Mouse (Mus musculus) intestine, embryonic 15.5 days (tissue): ENCODE results near the gene Xylt1. TPM values are rescaled to one million over a fixed set of nuclear protein-coding genes. Genes with fewer than 3 reads are reported as not detected.

Source experiments
- ATAC-seq: fragments of 200-750 bp; cut with Nextera tagmentation; 2 replicates; pipeline ENCODE4 v1.8.0; 2017; ENCODE audit warnings: moderate TSS enrichment, moderate library complexity
- H3K27ac ChIP-seq: fragments of 300-500 bp; sonication (generic); 2 replicates; pipeline ENCODE4 v1.5.1; 2015; ENCODE audit warnings: mild to moderate bottlenecking, inconsistent platforms
- H3K27me3 ChIP-seq: fragments of 300-500 bp; sonication (generic); replicated peaks from 2 replicates; pipeline ENCODE4 v1.6.1; 2015; ENCODE audit warnings: inconsistent platforms
- H3K36me3 ChIP-seq: fragments of 300-500 bp; sonication (generic); 2 replicates; pipeline ENCODE4 v1.6.1; 2015; ENCODE audit warnings: inconsistent platforms
- H3K4me1 ChIP-seq: fragments of 300-500 bp; sonication (generic); replicated peaks from 2 replicates; pipeline ENCODE4 v1.6.1; 2015; ENCODE audit warnings: inconsistent platforms
- H3K4me2 ChIP-seq: fragments of 300-500 bp; sonication (generic); replicated peaks from 2 replicates; pipeline ENCODE4 v1.6.1; 2015; ENCODE audit warnings: mild to moderate bottlenecking, inconsistent platforms
- H3K4me3 ChIP-seq: fragments of 300-500 bp; sonication (generic); replicated peaks from 2 replicates; pipeline ENCODE4 v1.5.1; 2015; ENCODE audit warnings: inconsistent platforms
- H3K9ac ChIP-seq: fragments of 300-500 bp; sonication (generic); 2 replicates; pipeline ENCODE4 v1.6.1; 2015; ENCODE audit warnings: inconsistent platforms
- H3K9me3 ChIP-seq: fragments of 300-500 bp; sonication (generic); 2 replicates; pipeline ENCODE4 v1.6.1; 2016; ENCODE audit warnings: inconsistent platforms
- WGBS: fragments of 180-500 bp; shearing (Covaris S2); methylation state at CpG from one replicate; pipeline ENCODE4 v1.1.7; 2015; 5-methylcytosine and 5-hydroxymethylcytosine counted together
- polyA plus RNA-seq: library from polyadenylated mRNA; unstranded; fragments of >200 nt; fragmentation: Nextera tagmentation; extraction: Ambion mirVana; gene quantifications from 2 replicates; pipeline ENCODE4 v1.2.1, GENCODE M21; 2015

The Xylt1 gene
- polyA plus RNA-seq, 1 experiment from 2014 or later: 0.68 TPM

DNA sequence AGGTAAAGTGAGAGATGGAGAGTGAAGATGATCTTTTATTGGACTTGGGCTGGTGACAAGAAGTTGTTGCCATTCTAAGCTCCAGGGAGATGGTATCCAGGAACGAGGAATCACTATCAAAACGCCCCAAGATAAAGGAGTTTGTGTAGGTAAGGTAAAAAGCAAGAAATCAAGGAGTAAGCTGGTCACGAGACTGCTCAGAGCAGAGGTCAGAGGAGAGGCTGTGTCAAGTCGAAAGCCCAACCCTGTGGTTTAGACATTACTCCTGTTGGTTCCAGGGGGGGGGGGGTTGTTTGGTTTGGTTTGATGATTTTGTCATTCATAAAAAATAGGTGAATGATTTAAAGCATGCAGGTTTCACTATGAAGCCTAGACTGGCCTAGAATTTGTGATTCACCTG lies 209.0 kb downstream of the Xylt1 start:
- ATAC-seq: no peak; the same call in 1 of the 2 replicates

DNA sequence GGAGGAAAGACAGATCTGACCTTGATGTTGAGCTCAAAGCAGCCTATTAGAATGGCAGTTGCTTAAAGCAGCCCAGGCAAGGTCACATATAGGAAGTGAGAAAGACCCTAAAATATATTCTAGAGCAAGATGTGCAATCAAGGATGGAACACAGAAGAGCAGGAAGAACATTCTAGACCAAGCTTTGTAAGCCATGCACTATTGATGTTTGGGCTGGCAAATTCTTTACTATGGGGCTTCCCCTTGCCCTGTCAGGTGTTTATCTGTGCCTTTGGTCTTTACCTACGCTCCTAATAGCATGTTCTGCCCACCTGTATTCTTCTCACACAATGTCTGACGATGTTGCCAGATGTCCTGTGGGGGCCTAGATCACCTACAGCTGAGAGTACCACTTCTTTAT lies 213.4 kb downstream of the Xylt1 start:
- Histone ChIP-seq H3K27ac (no peak overlapping the region), H3K36me3 (no peaks in the 10 kb centered on the region), H3K4me2 (no peak overlapping the region), H3K4me3 (no peak overlapping the region), H3K9me3 (no peaks in the 10 kb centered on the region), H3K27me3 (no peaks in the 10 kb centered on the region), H3K9ac (no peak overlapping the region), H3K4me1 (no peaks in the 10 kb centered on the region)
- WGBS: 85% methylated on average over 2 of the region's 2 CpGs
- ATAC-seq: no peak

More for the DNA sequence above, 209.0 kb downstream of the Xylt1 start:
- WGBS: 59% methylated on average over 4 of the region's 4 CpGs
- Histone ChIP-seq H3K27ac (no peak overlapping the region), H3K4me1 (0 out of 2 replicates have a peak, but pooled peaks cover 2% of the 10 kb centered on the region), H3K9ac (no peak overlapping the region), H3K27me3 (no peaks in the 10 kb centered on the region), H3K4me2 (no peak overlapping the region), H3K9me3 (no peaks in the 10 kb centered on the region), H3K4me3 (no peak overlapping the region), H3K36me3 (no peaks in the 10 kb centered on the region)

DNA sequence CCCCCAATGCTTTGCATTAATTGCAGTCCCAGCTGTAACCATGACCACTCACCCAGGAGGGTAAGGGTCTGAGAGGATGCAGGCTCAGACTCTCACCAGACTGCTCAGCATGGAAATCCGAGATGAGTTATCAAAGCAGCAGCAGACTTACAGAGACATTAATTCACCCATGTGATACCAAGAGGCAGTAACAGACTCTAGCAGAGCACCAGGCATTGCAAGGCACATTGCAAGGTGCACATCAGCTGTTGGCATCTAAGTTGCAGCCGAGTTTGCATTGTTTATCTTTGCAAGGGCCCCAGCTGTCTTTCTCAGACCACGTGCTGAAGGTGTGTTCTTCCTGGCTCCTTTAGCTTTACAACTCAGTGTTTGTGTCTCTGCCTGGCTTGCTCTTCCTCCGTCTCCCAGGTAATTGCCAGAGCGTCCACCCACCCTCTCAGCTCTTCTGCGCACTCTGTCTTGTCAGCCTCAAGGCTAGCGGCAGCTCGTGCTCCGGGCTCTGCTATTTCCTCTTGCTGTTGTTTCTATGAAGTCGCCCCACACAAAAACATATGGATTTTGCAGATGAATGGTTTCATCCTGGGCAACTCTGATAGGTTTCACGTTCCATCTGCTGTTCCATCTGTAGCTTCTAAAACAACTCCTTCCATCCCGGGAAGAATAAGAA lies 214.4 kb downstream of the Xylt1 start:
- Histone ChIP-seq H3K27me3 (no peaks in the 10 kb centered on the region), H3K36me3 (no peaks in the 10 kb centered on the region), H3K9ac (no peak overlapping the region), H3K4me1 (no peaks in the 10 kb centered on the region), H3K4me3 (no peak overlapping the region), H3K9me3 (no peaks in the 10 kb centered on the region), H3K4me2 (no peak overlapping the region), H3K27ac (no peak overlapping the region)
- ATAC-seq: no peak
- WGBS: 47% methylated on average over 12 of the region's 12 CpGs

GRCm38 (mm10) chr7:117600443-117600842 lies 219.7 kb downstream of the Xylt1 start:
- WGBS: 33% methylated on average over 7 of the region's 7 CpGs
- no peaks in the 10 kb centered on the region for H3K4me1 ChIP-seq
- H3K27me3 ChIP-seq: no peaks in the 10 kb centered on the region
- no peaks in the 10 kb centered on the region for H3K36me3 ChIP-seq
- H3K9me3 ChIP-seq: no peaks in the 10 kb centered on the region
- ATAC-seq: no peak
- no peak overlapping the region for H3K27ac ChIP-seq
- H3K4me2 ChIP-seq: no peak overlapping the region
- H3K4me3 ChIP-seq: no peak overlapping the region
- H3K9ac ChIP-seq: no peak overlapping the region

GRCm38 (mm10) chr7:117610439-117610838 lies 229.7 kb downstream of the Xylt1 start:
- Histone ChIP-seq H3K9me3 (no peaks in the 10 kb centered on the region), H3K27ac (no peak overlapping the region), H3K27me3 (no peaks in the 10 kb centered on the region), H3K4me1 (peaks cover 7% of the 10 kb centered on the region; the same call in 1 of the 2 replicates), H3K36me3 (no peaks in the 10 kb centered on the region), H3K9ac (no peak overlapping the region), H3K4me2 (no peak overlapping the region), H3K4me3 (no peak overlapping the region)
- WGBS: 72% methylated on average over 6 of the region's 6 CpGs
- ATAC-seq: no peak

DNA sequence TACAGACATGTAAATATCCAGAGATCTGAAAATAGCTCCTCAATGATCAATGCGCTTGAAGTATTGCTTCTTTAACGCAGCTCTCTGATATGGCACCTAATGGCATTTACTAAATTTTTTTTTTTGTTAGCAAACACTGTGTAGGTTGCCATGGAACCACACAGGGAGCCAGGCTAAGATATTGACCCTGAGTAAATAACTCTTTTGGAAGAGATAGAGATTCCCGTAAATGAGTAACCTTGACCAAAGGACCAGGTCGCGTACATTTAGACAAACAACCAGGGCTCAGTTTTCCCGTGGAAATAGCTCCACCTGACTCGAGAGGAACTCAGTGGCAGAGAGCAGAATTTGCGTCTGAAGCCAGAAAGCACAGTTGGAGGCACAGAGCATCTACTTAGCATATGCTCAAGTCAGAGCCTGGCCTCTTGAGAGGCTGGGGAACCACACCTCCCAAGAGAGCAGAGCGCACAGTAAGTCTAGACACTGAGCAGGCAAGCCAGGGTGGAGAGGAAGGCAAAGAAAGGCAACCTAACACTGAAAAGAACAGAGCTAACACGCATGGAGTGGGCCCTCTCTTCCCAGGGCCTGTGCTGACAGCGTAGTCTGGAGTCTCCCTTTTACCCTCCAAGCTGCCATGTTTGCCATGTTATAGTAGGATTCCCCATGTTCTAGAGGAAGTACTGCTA lies 232.2 kb downstream of the Xylt1 start:
- Histone ChIP-seq H3K27me3 (no peaks in the 10 kb centered on the region), H3K9me3 (no peaks in the 10 kb centered on the region), H3K4me2 (no peak overlapping the region), H3K36me3 (no peaks in the 10 kb centered on the region), H3K4me1 (peaks cover 7% of the 10 kb centered on the region; the same call in 1 of the 2 replicates), H3K27ac (no peak overlapping the region), H3K9ac (no peak overlapping the region), H3K4me3 (no peak overlapping the region)
- peak; percentile 73 for ATAC-seq
- 58% methylated on average over 11 of the region's 11 CpGs for WGBS

DNA sequence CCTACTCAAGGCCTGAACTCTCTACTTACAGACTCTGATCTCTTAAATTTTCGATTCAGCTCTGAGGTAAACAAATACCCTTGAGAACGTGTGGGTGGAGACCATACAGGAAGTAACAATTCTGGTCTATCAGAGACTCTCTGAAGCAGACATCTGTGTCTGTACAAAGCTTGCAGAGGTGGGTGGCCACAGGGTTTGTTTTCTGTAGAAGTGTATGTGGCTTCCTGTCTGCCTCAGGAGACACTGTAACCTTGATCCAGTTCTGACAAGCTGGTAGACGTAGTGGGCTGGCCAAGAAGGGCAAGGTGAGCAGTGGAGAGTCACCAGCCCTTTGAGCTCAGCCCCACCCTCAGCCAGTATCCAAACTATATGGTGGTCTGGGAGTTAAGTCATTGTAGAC lies 233.0 kb downstream of the Xylt1 start:
- Histone ChIP-seq H3K9ac (no peak overlapping the region), H3K4me2 (no peak overlapping the region), H3K36me3 (no peaks in the 10 kb centered on the region), H3K9me3 (no peaks in the 10 kb centered on the region), H3K4me3 (no peak overlapping the region), H3K27me3 (no peaks in the 10 kb centered on the region), H3K27ac (no peak overlapping the region), H3K4me1 (peaks cover 7% of the 10 kb centered on the region; the same call in 1 of the 2 replicates)
- WGBS: 13% methylated on average over 3 of the region's 3 CpGs
- no peak for ATAC-seq

GRCm38 (mm10) chr7:117614346-117614745 lies 233.6 kb downstream of the Xylt1 start:
- Histone ChIP-seq H3K27me3 (no peaks in the 10 kb centered on the region), H3K27ac (no peak overlapping the region), H3K4me3 (no peak overlapping the region), H3K9me3 (no peaks in the 10 kb centered on the region), H3K36me3 (no peaks in the 10 kb centered on the region), H3K9ac (no peak overlapping the region), H3K4me2 (no peak overlapping the region), H3K4me1 (peaks cover 7% of the 10 kb centered on the region; the same call in 1 of the 2 replicates)
- 72% methylated on average over 2 of the region's 2 CpGs for WGBS
- no peak for ATAC-seq

DNA sequence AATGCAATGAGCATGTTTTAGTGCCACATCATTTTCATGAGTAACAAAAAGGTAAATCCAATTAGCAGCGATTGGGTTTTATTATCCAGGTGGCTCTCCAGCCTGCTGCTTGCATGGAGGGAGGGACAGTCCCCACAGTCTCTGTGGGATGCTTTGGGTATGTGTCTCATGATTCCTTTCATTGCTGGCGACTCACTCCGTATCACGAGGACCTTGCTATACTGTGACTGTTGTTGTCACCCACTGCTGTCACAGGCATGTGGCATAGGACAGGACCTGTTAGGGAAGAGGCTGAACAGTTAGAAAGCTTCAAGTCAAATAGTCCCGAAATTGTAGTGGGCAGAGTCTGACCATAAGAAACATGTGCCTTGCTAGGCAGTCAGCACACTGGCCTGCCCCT lies 234.1 kb downstream of the Xylt1 start:
- H3K4me1 ChIP-seq: peaks cover 7% of the 10 kb centered on the region; the same call in 1 of the 2 replicates
- H3K4me2 ChIP-seq: no peak overlapping the region
- no peak overlapping the region for H3K9ac ChIP-seq
- H3K27ac ChIP-seq: no peak overlapping the region
- H3K4me3 ChIP-seq: no peak overlapping the region
- WGBS: 86% methylated on average over 5 of the region's 5 CpGs
- H3K27me3 ChIP-seq: no peaks in the 10 kb centered on the region
- H3K9me3 ChIP-seq: no peaks in the 10 kb centered on the region
- no peak for ATAC-seq
- no peaks in the 10 kb centered on the region for H3K36me3 ChIP-seq

DNA sequence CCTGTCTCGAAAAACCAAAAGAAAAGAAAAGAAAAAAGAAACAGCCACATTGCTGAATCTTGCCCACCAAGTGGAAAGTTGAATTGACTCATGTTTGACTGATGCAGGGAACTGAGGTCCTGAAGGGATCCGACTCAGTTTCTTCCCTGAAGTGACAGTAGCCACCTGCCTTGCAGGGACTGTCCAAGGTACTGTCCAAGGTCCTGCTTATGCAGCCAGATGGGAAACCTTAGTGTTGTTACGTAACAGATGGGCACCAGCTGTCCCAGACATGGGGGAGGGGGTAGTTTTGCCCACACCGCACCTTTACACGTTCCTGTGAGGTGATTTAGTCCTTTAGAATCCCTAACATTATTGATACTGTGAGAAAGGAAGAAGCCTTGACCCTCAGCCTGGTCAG lies 235.5 kb downstream of the Xylt1 start:
- Histone ChIP-seq H3K4me3 (no peak overlapping the region), H3K4me2 (no peak overlapping the region), H3K9me3 (no peaks in the 10 kb centered on the region), H3K4me1 (peaks cover 7% of the 10 kb centered on the region; the same call in 1 of the 2 replicates), H3K36me3 (no peaks in the 10 kb centered on the region), H3K9ac (no peak overlapping the region), H3K27me3 (no peaks in the 10 kb centered on the region), H3K27ac (no peak overlapping the region)
- 55% methylated on average over 5 of the region's 5 CpGs for WGBS
- ATAC-seq: no peak

DNA sequence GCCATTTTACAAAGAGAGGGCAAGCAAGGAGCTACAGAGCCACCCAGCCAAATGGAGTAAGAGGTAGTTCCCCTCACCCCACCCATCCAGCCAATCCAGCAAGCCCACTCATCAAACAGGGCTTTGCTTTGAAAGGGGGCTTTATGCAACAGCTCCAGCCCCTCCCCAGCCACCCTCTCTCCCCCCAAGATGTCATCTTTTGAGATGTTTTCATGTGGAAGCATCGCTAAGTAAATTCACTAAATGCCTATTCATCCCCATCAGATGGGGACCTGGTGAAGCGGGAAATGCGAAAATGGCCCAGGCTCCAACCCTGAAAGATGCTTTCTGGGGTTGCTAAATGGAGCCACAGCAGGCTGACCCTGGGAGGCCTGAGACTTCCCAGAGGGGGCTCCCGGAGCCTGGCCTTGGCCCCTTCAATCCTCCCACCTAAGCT lies 238.0 kb downstream of the Xylt1 start:
- WGBS: 70% methylated on average over 4 of the region's 4 CpGs
- H3K9me3 ChIP-seq: no peaks in the 10 kb centered on the region
- H3K4me1 ChIP-seq: no peaks in the 10 kb centered on the region
- no peaks in the 10 kb centered on the region for H3K36me3 ChIP-seq
- H3K4me3 ChIP-seq: no peak overlapping the region
- no peak overlapping the region for H3K27ac ChIP-seq
- ATAC-seq: no peak
- no peaks in the 10 kb centered on the region for H3K27me3 ChIP-seq
- no peak overlapping the region for H3K9ac ChIP-seq
- H3K4me2 ChIP-seq: no peak overlapping the region

DNA sequence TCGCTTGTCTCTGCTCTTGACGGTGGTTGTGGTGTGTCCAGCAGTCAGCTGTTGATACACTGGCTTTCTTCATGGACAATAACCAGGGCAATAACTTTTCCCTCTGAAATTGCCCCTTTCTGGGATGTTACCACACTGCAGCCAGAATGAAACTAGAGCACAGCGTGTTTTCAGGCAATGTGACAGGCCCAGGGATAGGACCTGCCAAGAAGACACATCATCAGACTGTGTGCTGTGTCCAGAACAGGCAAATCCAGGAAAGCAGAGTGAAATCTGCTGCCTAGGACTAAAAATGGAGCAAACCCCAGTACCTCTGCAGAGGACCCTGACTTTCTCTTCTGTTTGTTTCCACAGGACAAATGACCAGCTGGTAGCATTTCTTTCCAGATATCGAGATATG lies 240.8 kb downstream of the Xylt1 start:
- Histone ChIP-seq H3K4me3 (no peak overlapping the region), H3K27me3 (no peaks in the 10 kb centered on the region), H3K4me1 (no peaks in the 10 kb centered on the region), H3K27ac (no peak overlapping the region), H3K9ac (no peak overlapping the region), H3K9me3 (no peaks in the 10 kb centered on the region), H3K4me2 (no peak overlapping the region), H3K36me3 (no peaks in the 10 kb centered on the region)
- ATAC-seq: no peak
- WGBS: 81% methylated on average over 4 of the region's 4 CpGs

DNA sequence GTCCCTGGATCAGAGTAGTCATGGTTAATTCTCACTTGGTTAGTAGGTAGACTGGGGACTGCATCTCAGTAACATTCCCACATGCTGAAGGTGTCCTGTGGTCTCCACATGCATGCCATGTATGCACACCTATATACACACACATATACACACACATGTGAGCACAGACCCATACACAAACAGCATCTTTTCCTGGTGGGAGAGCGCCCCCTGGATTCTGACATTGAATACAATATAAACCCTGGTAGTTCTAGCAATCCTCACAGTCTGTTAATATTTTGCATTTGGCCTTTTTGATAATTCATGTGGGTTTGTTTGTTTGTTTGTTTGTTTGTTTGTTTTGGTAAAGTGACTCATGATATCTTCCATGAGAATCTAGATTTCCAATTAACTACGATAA lies 242.0 kb downstream of the Xylt1 start:
- no peaks in the 10 kb centered on the region for H3K27me3 ChIP-seq
- no peaks in the 10 kb centered on the region for H3K9me3 ChIP-seq
- no peak overlapping the region for H3K4me3 ChIP-seq
- no peak for ATAC-seq
- 74% methylated on average over 2 of the region's 2 CpGs for WGBS
- H3K9ac ChIP-seq: no peak overlapping the region
- H3K4me2 ChIP-seq: no peak overlapping the region
- no peak overlapping the region for H3K27ac ChIP-seq
- H3K4me1 ChIP-seq: no peaks in the 10 kb centered on the region
- H3K36me3 ChIP-seq: no peaks in the 10 kb centered on the region
